Mouse (Mus musculus) gonadal fat pad, adult 2 months (tissue): ENCODE results near the gene Map10. TPM values are rescaled to one million over a fixed set of nuclear protein-coding genes. Genes with fewer than 3 reads are reported as not detected.

Experiments
- DNase-seq: peaks from one replicate; pipeline ENCODE4 v3.0.0-alpha.2; 2012; ENCODE audit warnings: low read depth
- polyA plus RNA-seq: library from polyadenylated mRNA; depleted of rRNA; stranded (reverse); fragments of >200 nt; gene quantifications from 2 replicates; pipeline ENCODE4 v1.2.3, GENCODE M21; 2012; rRNA removed

Map10 gene
- 2.2 and 2.4 TPM in 2 replicates for polyA plus RNA-seq

- no peak for DNase-seq
Measured at GRCm38 (mm10) chr8:125669700-125670195, at the start of gene Map10. TSS of gene Map10 (plus strand) at chr8:125669818.

- no peak for DNase-seq
Measured at GRCm38 (mm10) chr8:125620301-125620700, 49.3 kb upstream of the Map10 start.

GRCm38 (mm10) chr8:125624287-125624686 lies 45.3 kb upstream of the Map10 start:
- no peak for DNase-seq

- no peak for DNase-seq
Measured at GRCm38 (mm10) chr8:125626381-125626780, 43.2 kb upstream of the Map10 start.

GRCm38 (mm10) chr8:125628834-125629233 lies 40.8 kb upstream of the Map10 start:
- DNase-seq = no peak

- DNase-seq = no peak
Measured at GRCm38 (mm10) chr8:125638411-125639058, 31.1 kb upstream of the Map10 start.

GRCm38 (mm10) chr8:125639631-125640030 lies 30.0 kb upstream of the Map10 start:
- DNase-seq = no peak

- DNase-seq = no peak
Measured at GRCm38 (mm10) chr8:125640766-125641165, 28.9 kb upstream of the Map10 start.

GRCm38 (mm10) chr8:125641808-125642207 lies 27.8 kb upstream of the Map10 start:
- DNase-seq = no peak

- no peak for DNase-seq
Measured at GRCm38 (mm10) chr8:125645757-125646478, 23.7 kb upstream of the Map10 start.

GRCm38 (mm10) chr8:125649447-125649846 lies 20.2 kb upstream of the Map10 start:
- DNase-seq = no peak

- DNase-seq = no peak
Measured at GRCm38 (mm10) chr8:125654821-125655220, 14.8 kb upstream of the Map10 start.

GRCm38 (mm10) chr8:125658508-125658907 lies 11.1 kb upstream of the Map10 start:
- DNase-seq = no peak

- no peak for DNase-seq
Measured at GRCm38 (mm10) chr8:125658926-125659325, 10.7 kb upstream of the Map10 start.

- no peak for DNase-seq
Measured at GRCm38 (mm10) chr8:125660397-125660796, 9.2 kb upstream of the Map10 start.

- no peak for DNase-seq
Measured at GRCm38 (mm10) chr8:125661958-125662668, 7.5 kb upstream of the Map10 start.

GRCm38 (mm10) chr8:125662669-125663048 lies 7.0 kb upstream of the Map10 start:
- DNase-seq = no peak

- DNase-seq = no peak
Measured at GRCm38 (mm10) chr8:125665183-125665875, 4.3 kb upstream of the Map10 start.

GRCm38 (mm10) chr8:125665876-125666186 lies 3.8 kb upstream of the Map10 start:
- DNase-seq = no peak

GRCm38 (mm10) chr8:125666201-125666600 lies 3.4 kb upstream of the Map10 start:
- no peak for DNase-seq

GRCm38 (mm10) chr8:125667248-125667647 lies 2.4 kb upstream of the Map10 start:
- DNase-seq = no peak

GRCm38 (mm10) chr8:125669159-125669699 lies 389 bp upstream of the Map10 start:
- no peak for DNase-seq
